Mouse (Mus musculus) stomach, adult 2 months (tissue): ENCODE measurements around the gene Gm49366. TPM values are rescaled to one million over a fixed set of nuclear protein-coding genes. Genes with fewer than 3 reads are reported as not detected.

ENCODE experiments used
- polyA plus RNA-seq: library from polyadenylated mRNA; depleted of rRNA; stranded (reverse); fragments of >200 nt; gene quantifications from 2 replicates; pipeline ENCODE4 v1.2.3, GENCODE M21; 2012; rRNA removed

Gene Gm49366
- polyA plus RNA-seq, result not detected in 2 replicates

GRCm38 (mm10) chr12:84038691-84039111 is at the start of gene Gm49366:
Gene Gm49366 (plus strand): TSS chr12:84038935.

DNA sequence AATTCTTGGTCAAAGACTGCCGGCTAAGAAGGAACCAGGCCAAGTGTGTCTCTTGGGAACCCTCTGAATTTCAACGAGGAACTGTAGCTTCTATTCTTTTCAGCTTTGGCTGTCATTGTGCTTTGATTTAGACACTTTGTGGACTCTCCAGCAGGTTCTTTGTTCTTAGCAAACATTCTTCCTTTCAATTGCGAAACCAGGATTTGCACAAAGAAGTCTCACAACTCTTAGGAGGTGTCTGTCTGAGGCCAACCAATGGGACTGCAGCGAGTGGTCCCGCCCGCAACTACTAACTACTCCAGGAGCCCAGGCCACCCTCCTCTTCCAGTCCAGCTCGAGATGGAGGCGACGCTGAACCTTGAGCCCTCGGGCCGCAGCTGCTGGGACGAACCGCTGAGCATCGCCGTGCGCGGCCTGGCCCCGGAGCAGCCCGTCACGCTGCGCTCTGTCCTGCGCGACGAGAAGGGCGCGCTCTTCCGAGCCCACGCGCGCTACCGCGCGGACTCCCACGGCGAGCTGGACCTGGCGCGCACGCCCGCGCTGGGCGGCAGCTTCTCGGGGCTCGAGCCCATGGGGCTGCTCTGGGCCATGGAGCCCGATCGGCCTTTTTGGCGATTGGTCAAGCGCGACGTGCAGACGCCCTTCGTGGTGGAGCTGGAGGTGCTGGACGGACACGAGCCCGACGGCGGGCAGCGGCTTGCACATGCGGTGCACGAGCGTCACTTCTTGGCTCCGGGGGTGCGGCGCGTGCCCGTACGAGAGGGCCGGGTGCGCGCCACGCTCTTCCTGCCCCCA is 29.4 kb upstream of the Gm49366 start, which contains the start of gene Acot1:
TSS of gene Acot1 (plus strand) at position 320 of the 795 bp plus-strand sequence.

GRCm38 (mm10) chr12:84038241-84038640 is 494 bp upstream of the Gm49366 start, which contains the start of gene Acot4:
Gene Acot4 (plus strand): TSS chr12:84038379.

DNA sequence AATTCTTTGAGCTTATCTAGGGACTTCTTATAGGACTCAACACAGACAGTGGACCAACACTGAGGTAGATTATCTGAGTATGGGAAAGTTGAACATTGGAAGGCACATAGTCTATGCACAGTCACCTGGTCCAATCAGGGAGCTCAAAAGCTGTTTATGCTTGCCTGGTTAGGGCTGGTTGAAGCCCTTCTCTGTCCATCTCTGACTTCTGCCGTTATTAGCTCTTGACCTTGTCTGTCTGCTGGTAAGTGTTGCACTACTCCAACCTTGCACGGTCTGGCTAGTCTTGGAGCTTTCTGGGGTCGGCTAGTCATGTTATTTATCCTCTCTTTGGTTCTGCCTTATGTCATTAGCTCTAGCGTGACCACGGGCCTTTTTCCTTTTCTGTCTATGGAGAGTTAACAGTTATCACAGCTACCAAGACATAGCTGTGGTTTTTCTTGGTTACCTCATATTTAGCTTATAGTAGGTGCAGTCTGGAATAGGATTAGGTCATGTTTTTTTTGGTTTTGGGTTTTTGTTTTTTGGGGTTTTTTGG is 13.3 kb downstream of the Gm49366 start, which contains the start of gene Acot3:
TSS of gene Acot3 (plus strand) at position 208 of the 538 bp plus-strand sequence.

GRCm38 (mm10) chr12:84068986-84069385 is 30.3 kb downstream of the Gm49366 start, which contains the start of gene Acot5:
Gene Acot5 (plus strand): TSS chr12:84069325.

DNA sequence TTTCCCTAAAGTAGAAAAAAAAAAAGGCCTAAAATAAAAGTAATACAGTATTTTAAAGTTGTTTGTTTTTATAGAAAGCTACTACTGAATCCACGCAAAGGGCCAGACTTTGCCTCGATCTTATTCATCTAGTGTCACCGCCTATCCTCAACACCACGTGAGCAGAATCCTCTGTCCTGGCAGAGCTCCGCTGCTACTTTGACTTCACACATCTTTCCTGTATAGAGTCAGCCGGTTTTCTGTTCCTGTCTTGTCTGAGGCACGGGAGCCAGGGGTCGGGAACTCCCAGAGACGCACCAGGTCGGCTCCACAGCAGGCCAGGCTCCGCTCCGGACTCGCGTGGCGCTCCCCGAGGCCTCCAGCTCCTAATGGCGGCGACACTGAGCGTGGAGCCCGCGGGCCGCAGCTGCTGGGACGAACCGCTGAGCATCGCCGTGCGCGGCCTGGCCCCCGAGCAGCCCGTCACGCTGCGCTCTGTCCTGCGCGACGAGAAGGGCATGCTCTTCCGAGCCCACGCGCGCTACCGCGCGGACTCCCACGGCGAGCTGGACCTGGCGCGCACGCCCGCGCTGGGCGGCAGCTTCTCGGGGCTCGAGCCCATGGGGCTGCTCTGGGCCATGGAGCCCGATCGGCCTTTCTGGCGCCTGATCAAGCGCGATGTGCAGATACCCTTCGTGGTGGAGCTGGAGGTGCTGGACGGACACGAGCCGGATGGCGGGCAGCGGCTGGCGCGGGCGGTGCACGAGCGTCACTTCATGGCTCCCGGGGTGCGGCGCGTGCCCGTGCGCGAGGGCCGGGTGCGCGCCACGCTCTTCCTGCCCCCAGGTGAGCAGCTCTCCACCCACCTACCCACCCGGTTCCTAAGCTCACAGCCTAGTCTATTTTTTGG is 62.1 kb downstream of the Gm49366 start, which contains the start of gene Acot6:
TSS of gene Acot6 (plus strand) at position 51 of the 889 bp plus-strand sequence.

Other genes starting within 250 kb of the Gm49366 start
- 32.1 and 32.7 TPM in 2 replicates for gene Numb, start 117.0 kb upstream of the Gm49366 start, polyA plus RNA-seq
- gene Riox1, start 88.3 kb upstream of the Gm49366 start, polyA plus RNA-seq, result 6.8 and 14.5 TPM in 2 replicates
- not detected in 2 replicates for gene Heatr4, start 54.1 kb upstream of the Gm49366 start, polyA plus RNA-seq
- 5.4 and 9.0 TPM in 2 replicates for gene Acot2, start 51.1 kb upstream of the Gm49366 start, polyA plus RNA-seq
- 20.7 and 42.3 TPM in 2 replicates for gene Acot1, start 29.4 kb upstream of the Gm49366 start, polyA plus RNA-seq
- 0.97 and 1.2 TPM in 2 replicates for gene Acot4, start 556 bp upstream of the Gm49366 start, polyA plus RNA-seq
- gene Acot3, start 13.2 kb downstream of the Gm49366 start, polyA plus RNA-seq, result 0.04 TPM in 1 of 2 replicates, not detected in the other
- gene Acot5, start 30.4 kb downstream of the Gm49366 start, polyA plus RNA-seq, result not detected in 2 replicates
- 0.66 and 0.81 TPM in 2 replicates for gene Acot6, start 61.7 kb downstream of the Gm49366 start, polyA plus RNA-seq
- 0.29 and 0.90 TPM in 2 replicates for gene Dnal1, start 75.4 kb downstream of the Gm49366 start, polyA plus RNA-seq
- gene Pnma1, start 109.6 kb downstream of the Gm49366 start, polyA plus RNA-seq, result 0.19 TPM in 1 of 2 replicates, not detected in the other
- 4.8 and 5.7 TPM in 2 replicates for gene Elmsan1, start 179.9 kb downstream of the Gm49366 start, polyA plus RNA-seq
- gene Ptgr2, start 246.3 kb downstream of the Gm49366 start, polyA plus RNA-seq, result 1.5 and 2.0 TPM in 2 replicates